Mouse (Mus musculus) myocyte (in vitro differentiated cells): ENCODE data around the gene Mafk. TPM values are rescaled to one million over a fixed set of nuclear protein-coding genes. Genes with fewer than 3 reads are reported as not detected.

Source experiments
- H3K27me3 ChIP-seq: one replicate; pipeline ENCODE4 v1.6.1; 2011; ENCODE audit not compliant: control insufficient read depth, insufficient read depth, insufficient read length
- H3K36me3 ChIP-seq: one replicate; pipeline ENCODE4 v1.6.1; 2011; ENCODE audit not compliant: control insufficient read depth, insufficient read depth
- H3K4me2 ChIP-seq: one replicate; pipeline ENCODE4 v1.6.1; 2011; ENCODE audit warnings: low read depth, control low read depth
- H3K4me3 ChIP-seq: one replicate; pipeline ENCODE4 v1.5.1; 2011; ENCODE audit warnings: mild to moderate bottlenecking, control low read depth, moderate library complexity
- H3K79me2 ChIP-seq: one replicate; pipeline ENCODE4 v1.6.1; 2011; ENCODE audit not compliant: control insufficient read depth, insufficient read depth
- H3ac ChIP-seq: one replicate; pipeline ENCODE4 v1.6.1; 2011; ENCODE audit not compliant: control insufficient read depth, insufficient read length
- CEBPB ChIP-seq: IDR thresholded peaks from 2 replicates; pipeline ENCODE4 v1.6.1; 2011; ENCODE audit warnings: mild to moderate bottlenecking, moderate library complexity; ENCODE audit not compliant: poor library complexity, insufficient read depth, severe bottlenecking
- E2F4 ChIP-seq: IDR thresholded peaks from one replicate; pipeline ENCODE4 v1.6.1; 2011; ENCODE audit warnings: mild to moderate bottlenecking, control low read depth, moderate library complexity; ENCODE audit not compliant: insufficient read depth
- MAX ChIP-seq: IDR thresholded peaks from one replicate; pipeline ENCODE4 v1.6.1; 2011; ENCODE audit warnings: low read depth, mild to moderate bottlenecking, control low read depth
- MYOD1 ChIP-seq, 3 experiments: IDR thresholded peaks; one replicate each; pipeline ENCODE4 v1.6.1; 2011; ENCODE audit warnings: control low read depth in 2 of 3, low read depth in 2 of 3, mild to moderate bottlenecking in 2 of 3, moderate library complexity in 1 of 3; ENCODE audit not compliant: insufficient read length in 2 of 3, control insufficient read depth in 1 of 3
- MYOG ChIP-seq, 3 experiments: IDR thresholded peaks; one replicate each; pipeline ENCODE4 v1.6.1; 2011; ENCODE audit warnings: control low read depth in 2 of 3, low read depth in 2 of 3, mild to moderate bottlenecking in 2 of 3; ENCODE audit not compliant: insufficient read length in 2 of 3, control insufficient read depth in 1 of 3, insufficient read depth in 1 of 3
- POLR2A ChIP-seq: IDR thresholded peaks from one replicate; pipeline ENCODE4 v1.6.1; 2011; ENCODE audit warnings: low read depth, mild to moderate bottlenecking, control low read depth, moderate library complexity; ENCODE audit not compliant: insufficient read length
- POLR2AphosphoS2 ChIP-seq: IDR thresholded peaks from one replicate; pipeline ENCODE4 v1.6.1; 2011; ENCODE audit warnings: low read depth, control low read depth; ENCODE audit not compliant: insufficient read length
- REST ChIP-seq: IDR thresholded peaks from one replicate; pipeline ENCODE4 v1.6.1; 2011; ENCODE audit warnings: mild to moderate bottlenecking, control low read depth, moderate library complexity; ENCODE audit not compliant: insufficient read depth, insufficient read length
- SRF ChIP-seq: IDR thresholded peaks from one replicate; pipeline ENCODE4 v1.6.1; 2011; ENCODE audit warnings: low read depth; ENCODE audit not compliant: control insufficient read depth, insufficient read length
- TCF12 ChIP-seq: IDR thresholded peaks from one replicate; pipeline ENCODE4 v1.6.1; 2011; ENCODE audit warnings: mild to moderate bottlenecking, control low read depth; ENCODE audit not compliant: poor library complexity, insufficient read depth, severe bottlenecking
- TCF3 ChIP-seq: IDR thresholded peaks from one replicate; pipeline ENCODE4 v1.6.1; 2011; ENCODE audit warnings: low read depth, control low read depth; ENCODE audit not compliant: insufficient read length
- USF1 ChIP-seq: IDR thresholded peaks from one replicate; pipeline ENCODE4 v1.6.1; 2011; ENCODE audit warnings: low read depth, mild to moderate bottlenecking, control low read depth, moderate library complexity
- polyA plus RNA-seq: library from polyadenylated mRNA; unstranded; fragments of >200 nt; fragmentation: generic; extraction: Trizol; gene quantifications from one replicate; pipeline ENCODE4 v1.2.1, GENCODE M21; 2012; ENCODE audit warnings: missing spikeins

Mafk gene
- polyA plus RNA-seq, 1 experiment = 19.8 TPM

DNA sequence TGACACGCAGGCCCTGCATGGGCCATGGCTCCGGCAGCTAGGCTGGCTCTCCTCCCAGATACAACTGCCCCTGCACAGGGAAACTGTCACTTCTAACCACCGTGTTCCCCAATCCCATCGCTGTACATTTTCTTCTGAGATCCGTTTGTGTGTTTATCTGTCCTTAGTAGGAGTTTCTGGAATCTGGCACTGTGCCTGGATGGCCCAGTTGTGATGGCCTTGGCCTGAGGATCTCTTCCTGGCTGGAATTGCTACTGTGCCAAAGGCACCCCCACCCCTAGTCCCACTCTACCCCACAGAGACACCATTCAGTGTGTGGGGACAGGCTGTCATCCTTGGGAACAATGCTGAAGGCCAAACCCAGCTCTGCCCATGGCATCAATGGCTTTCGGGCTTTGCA lies 24.7 kb downstream of the Mafk start:
- no peaks in the 10 kb centered on the region for H3K79me2 ChIP-seq
- H3K4me3 ChIP-seq = no peak overlapping the region
- no peak for TF ChIP-seq REST
- no peak for TF ChIP-seq CEBPB
- TF ChIP-seq MAX = no peak
- TF ChIP-seq MYOG (IDR thresholded peaks at IDR 0.05; ENCODE audit: control insufficient read depth in 1 of 3, insufficient read depth in 1 of 3, insufficient read length in 2 of 3, low read depth in 2 of 3) = no peak
- no peak for TF ChIP-seq TCF3
- no peak for TF ChIP-seq POLR2AphosphoS2
- no peak for TF ChIP-seq TCF12
- TF ChIP-seq MYOD1 (IDR thresholded peaks at IDR 0.05; ENCODE audit: control insufficient read depth in 1 of 3, insufficient read length in 2 of 3, low read depth in 2 of 3) = no peak
- TF ChIP-seq E2F4 = no peak
- no peak for TF ChIP-seq USF1
- no peak for TF ChIP-seq POLR2A
- TF ChIP-seq SRF = no peak
- H3K36me3 ChIP-seq = no peaks in the 10 kb centered on the region
- H3ac ChIP-seq = no peak overlapping the region
- no peak overlapping the region for H3K4me2 ChIP-seq
- H3K27me3 ChIP-seq = peaks cover 21% of the 10 kb centered on the region

DNA sequence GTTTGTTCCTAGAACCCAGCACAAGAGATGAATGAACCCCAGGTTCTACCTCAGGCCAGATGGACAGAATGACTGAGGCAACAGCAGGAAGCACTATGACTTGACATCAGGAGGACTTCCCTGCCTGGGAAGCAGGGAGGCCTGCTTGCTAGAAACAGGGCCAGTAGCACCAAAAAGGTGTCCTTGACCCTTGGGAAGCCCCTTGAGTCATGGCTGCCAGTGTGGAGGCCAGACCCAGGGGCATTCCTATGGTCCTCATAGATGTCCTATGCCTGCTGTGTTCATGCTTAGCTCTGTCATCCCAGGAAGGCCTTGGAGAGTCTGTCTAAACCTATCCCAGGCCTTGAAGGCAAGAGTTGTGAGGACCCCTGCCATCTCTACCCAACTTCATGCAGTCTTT lies 25.1 kb downstream of the Mafk start:
- Histone ChIP-seq H3K27me3 (peaks cover 21% of the 10 kb centered on the region), H3K4me3 (no peak overlapping the region), H3ac (no peak overlapping the region), H3K79me2 (no peaks in the 10 kb centered on the region), H3K36me3 (no peaks in the 10 kb centered on the region), H3K4me2 (no peak overlapping the region)
- TF ChIP-seq TCF3 = no peak
- no peak for TF ChIP-seq REST
- TF ChIP-seq TCF12 = no peak
- no peak for TF ChIP-seq MYOD1 (IDR thresholded peaks at IDR 0.05; ENCODE audit: control insufficient read depth in 1 of 3, insufficient read length in 2 of 3, low read depth in 2 of 3)
- no peak for TF ChIP-seq SRF
- TF ChIP-seq MAX = no peak
- TF ChIP-seq POLR2A = no peak
- TF ChIP-seq POLR2AphosphoS2 = no peak

DNA sequence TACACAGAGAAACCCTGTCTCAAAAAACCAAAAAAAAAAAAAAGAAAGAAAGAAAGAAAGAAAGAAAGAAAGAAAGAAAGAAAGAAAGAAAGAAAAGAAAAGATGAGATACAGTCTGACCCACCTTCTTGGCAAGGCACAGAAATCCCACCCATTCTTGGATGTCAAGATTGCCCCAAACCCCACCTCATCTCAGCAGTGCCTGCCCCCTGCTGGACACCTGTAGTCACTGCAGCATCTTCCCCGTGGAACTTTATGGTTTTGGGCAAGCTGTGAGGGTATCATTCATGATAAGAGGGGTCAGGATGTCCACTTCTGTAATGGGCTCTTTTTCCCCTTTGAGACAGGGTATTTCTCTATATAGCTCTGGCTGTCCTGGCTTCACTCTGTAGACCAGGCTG lies 26.0 kb downstream of the Mafk start:
- H3K27me3 ChIP-seq = peaks cover 15% of the 10 kb centered on the region
- no peak overlapping the region for H3ac ChIP-seq
- no peaks in the 10 kb centered on the region for H3K36me3 ChIP-seq
- no peak overlapping the region for H3K4me2 ChIP-seq
- no peaks in the 10 kb centered on the region for H3K79me2 ChIP-seq
- H3K4me3 ChIP-seq = no peak overlapping the region
- TF ChIP-seq MYOG (IDR thresholded peaks at IDR 0.05; ENCODE audit: control insufficient read depth in 1 of 3, insufficient read depth in 1 of 3, insufficient read length in 2 of 3, low read depth in 2 of 3) = no peak
- no peak for TF ChIP-seq MYOD1 (IDR thresholded peaks at IDR 0.05; ENCODE audit: control insufficient read depth in 1 of 3, insufficient read length in 2 of 3, low read depth in 2 of 3)
- no peak for TF ChIP-seq E2F4
- TF ChIP-seq POLR2AphosphoS2 = no peak
- no peak for TF ChIP-seq REST
- no peak for TF ChIP-seq SRF
- TF ChIP-seq TCF12 = no peak
- TF ChIP-seq MAX = no peak
- no peak for TF ChIP-seq TCF3
- no peak for TF ChIP-seq POLR2A
- TF ChIP-seq CEBPB = no peak
- TF ChIP-seq USF1 = no peak

DNA sequence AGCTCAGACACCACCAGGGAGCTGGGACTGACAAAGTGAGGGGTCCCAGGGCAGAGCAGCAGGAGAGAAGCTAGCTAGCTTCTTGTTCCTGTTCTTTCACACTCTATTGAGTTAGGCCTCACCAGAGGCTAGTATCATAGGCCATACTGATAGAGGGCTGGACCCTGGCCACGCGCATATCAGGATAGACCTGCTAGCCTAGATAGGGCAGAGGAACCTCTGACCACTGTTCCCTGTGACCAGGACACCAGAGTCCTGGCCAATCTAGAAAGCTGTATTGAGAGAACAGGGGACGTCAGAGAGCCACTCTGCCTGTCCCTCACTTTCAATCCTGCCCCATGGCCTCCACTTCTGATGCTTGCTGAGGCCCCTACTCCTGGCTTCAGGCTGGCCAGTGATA lies 26.7 kb downstream of the Mafk start:
- Histone ChIP-seq H3K36me3 (no peaks in the 10 kb centered on the region), H3K27me3 (peaks cover 9% of the 10 kb centered on the region)
- TF ChIP-seq CEBPB (no peak), REST (no peak), MYOD1 (IDR thresholded peaks at IDR 0.05; ENCODE audit: control insufficient read depth in 1 of 3, insufficient read length in 2 of 3, low read depth in 2 of 3) (no peak), MAX (no peak), MYOG (IDR thresholded peaks at IDR 0.05; ENCODE audit: control insufficient read depth in 1 of 3, insufficient read depth in 1 of 3, insufficient read length in 2 of 3, low read depth in 2 of 3) (no peak), POLR2A (no peak), USF1 (no peak), TCF3 (no peak), E2F4 (no peak)

DNA sequence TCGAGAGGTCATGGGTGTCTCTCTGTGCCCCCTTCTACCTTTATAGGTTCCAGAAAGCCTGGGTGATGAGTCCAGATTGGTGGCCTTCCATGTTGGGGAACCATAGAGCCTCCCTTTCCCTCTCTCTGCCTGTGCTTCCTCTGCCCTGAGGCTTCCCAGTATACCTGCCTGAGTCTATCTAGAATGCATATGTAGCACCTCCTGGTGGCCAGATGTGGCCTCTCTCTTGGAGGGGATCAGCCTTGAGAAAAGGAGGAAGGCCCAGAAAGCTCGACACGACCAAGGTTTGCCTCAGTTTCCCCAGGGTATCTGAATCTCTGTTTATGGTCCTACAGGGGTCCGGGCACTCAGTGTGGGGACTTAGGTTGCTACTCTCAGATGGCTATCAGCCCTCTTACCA lies 27.5 kb downstream of the Mafk start:
- H3K36me3 ChIP-seq = peaks cover 7% of the 10 kb centered on the region
- peak overlapping the region; percentile 36 for H3K4me2 ChIP-seq
- H3ac ChIP-seq = no peak overlapping the region
- TF ChIP-seq MYOD1 (IDR thresholded peaks at IDR 0.05; ENCODE audit: control insufficient read depth in 1 of 3, insufficient read length in 2 of 3, low read depth in 2 of 3) = no peak
- TF ChIP-seq TCF3 = no peak
- TF ChIP-seq MAX = no peak
- no peak for TF ChIP-seq REST
- no peaks in the 10 kb centered on the region for H3K79me2 ChIP-seq
- H3K27me3 ChIP-seq = peaks cover 5% of the 10 kb centered on the region
- no peak overlapping the region for H3K4me3 ChIP-seq

More for the DNA sequence above, 26.7 kb downstream of the Mafk start:
- Histone ChIP-seq H3K4me2 (no peak overlapping the region), H3K79me2 (no peaks in the 10 kb centered on the region), H3ac (no peak overlapping the region), H3K4me3 (no peak overlapping the region)
